In the genomic region with DNA sequence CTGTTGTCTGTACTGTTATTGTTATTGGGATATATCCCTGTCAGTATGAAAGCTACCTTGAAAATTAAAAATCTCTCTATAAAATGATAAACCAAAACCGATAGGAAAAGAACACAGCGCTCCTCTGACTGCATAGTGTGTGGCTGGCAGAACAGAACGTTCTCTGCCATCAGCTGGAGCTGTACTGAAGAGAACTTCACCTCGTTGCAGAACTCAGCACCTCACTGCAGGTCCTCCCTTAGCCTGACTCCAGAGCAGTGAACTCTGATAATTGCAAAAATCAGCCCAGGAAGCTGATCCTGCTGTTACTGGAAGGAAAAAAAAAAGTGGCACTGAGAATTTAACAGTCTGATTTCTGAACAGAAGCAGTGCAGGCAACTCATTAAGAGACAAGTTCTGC, we compare ENCODE assay signal across 27 mouse cellular contexts. TPM values are rescaled to one million over a fixed set of nuclear protein-coding genes. Genes with fewer than 3 reads are reported as not detected.
DNase-seq lines count a peak whose midpoint lies in the region; ATAC-seq and TF ChIP-seq lines count a peak whose summit lies in the region.
"Had no signal": no experiment of that assay in that cellular context is flagged by ENCODE, and none has a peak within 500 bp of the region (broad histone marks: within the 10 kb centered on the region; RNA-seq: fewer than 3 reads in every experiment).

No protein-coding gene starts in this region.

- peak; percentile 81 for ATAC-seq in frontal cortex, adult (ENCODE audit: low TSS enrichment)
- ATAC-seq: activated CD4-positive, CD25-positive, alpha-beta regulatory T cell, adult 4 months had no signal

- no peak overlapping the region for H3K27ac ChIP-seq in cerebellum, adult 2 months (ENCODE audit: insufficient read depth, low read length)
- H3K27ac ChIP-seq: embryonic facial prominence, embryonic 10.5 days; embryonic facial prominence, embryonic 13.5 days; forebrain, embryonic 12.5 days; heart, embryonic 15.5 days; hindbrain, embryonic 10.5 days; hindbrain, embryonic 13.5 days had no signal

- intact Hi-C loops in left cerebral cortex, postnatal 14 days (cut with DNase I) = no loop called here

- DNase-seq in cerebellum, postnatal 10 days = peak; percentile 21 to 30
- no peak for DNase-seq in cerebellum, adult 2 months
- no peak for DNase-seq in frontal cortex, postnatal 36 days (ENCODE audit: low spot score in 2 of 2)
- DNase-seq in layer of hippocampus, postnatal 36 days = peak; percentile 19 to 22
- DNase-seq in layer of hippocampus, adult 9-11 months = no peak
- DNase-seq in brain, adult 2 months (ENCODE audit: low read depth, low spot score) = peak; percentile 64
- no peak for DNase-seq in left cerebral cortex, postnatal 14 days (ENCODE audit: low spot score in 2 of 2)
- DNase-seq: adrenal gland, adult 8-10 months; adrenal gland, postnatal 25 days; cerebellum, adult 18-20 months; cerebellum, adult 9-11 months; cerebellum, postnatal 36 days; embryo, embryonic 11 days; gastrocnemius, postnatal 25 days; heart, adult 18-20 months; heart, postnatal 10 days; heart, postnatal 36 days had no signal

- no peak for TF ChIP-seq POLR2A in cerebellum, adult 2 months (IDR thresholded peaks at IDR 0.05; ENCODE audit: borderline replicate concordance, insufficient read depth, low read length)

- no peaks in the 10 kb centered on the region for H3K4me1 ChIP-seq in cerebellum, adult 2 months (ENCODE audit: control insufficient read depth, insufficient read depth, low read length)
- H3K4me1 ChIP-seq: embryonic facial prominence, embryonic 10.5 days; forebrain, embryonic 12.5 days; heart, embryonic 12.5 days; heart, embryonic 15.5 days; hindbrain, embryonic 10.5 days had no signal

- TF ChIP-seq CTCF in cerebellum, adult 2 months (IDR thresholded peaks at IDR 0.05; ENCODE audit: borderline replicate concordance, insufficient read depth, low read depth, low read length) = no peak

- H3K4me3 ChIP-seq in cerebellum, adult 2 months (replicated peaks; ENCODE audit: insufficient read depth, low read depth, low read length) = no peak overlapping the region
- H3K4me3 ChIP-seq: embryonic facial prominence, embryonic 10.5 days; embryonic facial prominence, embryonic 13.5 days; erythroblast, embryonic 14.5 days; forebrain, embryonic 12.5 days; heart, embryonic 12.5 days; heart, embryonic 15.5 days; hindbrain, embryonic 10.5 days; hindbrain, embryonic 13.5 days had no signal

- WGBS in cerebellum, adult 2 months = 77% methylated on average over 4 of the region's 4 CpGs

- H3K27me3 ChIP-seq in cerebellum, adult 2 months (ENCODE audit: control insufficient read depth, insufficient read depth, low read length) = no peaks in the 10 kb centered on the region
- H3K27me3 ChIP-seq: embryonic facial prominence, embryonic 13.5 days; forebrain, embryonic 12.5 days; heart, embryonic 12.5 days; heart, embryonic 15.5 days; hindbrain, embryonic 13.5 days had no signal

RNA-seq across cellular contexts. Expression of a gene that starts 14.4 kb away (rescaled TPM):
- 5.0 and 7.0 TPM in 2 replicates for polyA plus RNA-seq in cerebellum, adult 2 months (2012; rRNA removed)
- total RNA-seq in layer of hippocampus, postnatal 36 days (2021) = 10 to 100 TPM; 30.0 to 35.1 TPM
- 1 to 10 TPM; 6.3 to 7.0 TPM for total RNA-seq in left cerebral cortex, postnatal 14 days (2021)
- polyA plus RNA-seq: activated CD4-positive, CD25-positive, alpha-beta regulatory T cell, adult 4 months had no signal

Comparison
In these comparisons a context has a peak if more than half of its experiments do, and no peak if none do; other contexts are left out.
1. DNase-seq: peak in cerebellum, postnatal 10 days (2 of 2), layer of hippocampus, postnatal 36 days (2 of 2) and brain, adult 2 months (single experiment); none in cerebellum, adult 2 months (0 of 2), frontal cortex, postnatal 36 days (0 of 2), layer of hippocampus, adult 9-11 months (single experiment) and left cerebral cortex, postnatal 14 days (0 of 2).